Mouse (Mus musculus) liver, embryonic 15.5 days (tissue): Measurements from ENCODE around the gene Tmem245. TPM values are rescaled to one million over a fixed set of nuclear protein-coding genes. Genes with fewer than 3 reads are reported as not detected.

ENCODE experiments used
- ATAC-seq: fragments of 200-750 bp; cut with Nextera tagmentation; 2 replicates; pipeline ENCODE4 v1.8.0; 2017; ENCODE audit warnings: moderate number of reproducible peaks, mild to moderate bottlenecking, moderate library complexity; ENCODE audit not compliant: insufficient read depth
- H3K27ac ChIP-seq: fragments of 300-500 bp; sonication (generic); replicated peaks from 2 replicates; pipeline ENCODE4 v1.5.1; 2015; ENCODE audit warnings: mild to moderate bottlenecking, inconsistent platforms
- H3K27me3 ChIP-seq: fragments of 300-500 bp; sonication (generic); 2 replicates; pipeline ENCODE4 v1.6.1; 2015; ENCODE audit warnings: mild to moderate bottlenecking, inconsistent platforms
- H3K36me3 ChIP-seq: fragments of 300-500 bp; sonication (generic); replicated peaks from 2 replicates; pipeline ENCODE4 v1.6.1; 2015; ENCODE audit warnings: moderate library complexity, mild to moderate bottlenecking, inconsistent platforms
- H3K4me1 ChIP-seq: fragments of 300-500 bp; sonication (generic); replicated peaks from 2 replicates; pipeline ENCODE4 v1.6.1; 2015; ENCODE audit warnings: inconsistent platforms
- H3K4me2 ChIP-seq: fragments of 300-500 bp; sonication (generic); 2 replicates; pipeline ENCODE4 v1.6.1; 2015; ENCODE audit warnings: moderate library complexity, mild to moderate bottlenecking, inconsistent platforms
- H3K4me3 ChIP-seq: fragments of 300-500 bp; sonication (generic); replicated peaks from 2 replicates; pipeline ENCODE4 v1.5.1; 2015; ENCODE audit warnings: mild to moderate bottlenecking, inconsistent platforms
- H3K9ac ChIP-seq: fragments of 300-500 bp; sonication (generic); 2 replicates; pipeline ENCODE4 v1.6.1; 2015; ENCODE audit warnings: moderate library complexity, mild to moderate bottlenecking, inconsistent platforms
- H3K9me3 ChIP-seq: fragments of 300-500 bp; sonication (generic); replicated peaks from 2 replicates; pipeline ENCODE4 v1.6.1; 2016; ENCODE audit warnings: inconsistent platforms
- WGBS: fragments of 180-500 bp; shearing (Covaris S2); methylation state at CpG from one replicate; pipeline ENCODE4 v1.1.7; 2015; ENCODE audit warnings: mixed read lengths; ENCODE audit not compliant: insufficient replicate concordance; 5-methylcytosine and 5-hydroxymethylcytosine counted together
- polyA plus RNA-seq: library from polyadenylated mRNA; unstranded; fragments of >200 nt; fragmentation: Nextera tagmentation; extraction: Ambion mirVana; gene quantifications from 2 replicates; pipeline ENCODE4 v1.2.1, GENCODE M21; 2015

Gene Tmem245
- polyA plus RNA-seq, 1 experiment from 2014 or later: 3.1 TPM

GRCm38 (mm10) chr4:56926971-56927370 lies 20.3 kb downstream of the Tmem245 start:
- Histone ChIP-seq H3K27me3 (no peaks in the 10 kb centered on the region), H3K4me1 (no peaks in the 10 kb centered on the region), H3K9ac (no peak overlapping the region), H3K9me3 (no peaks in the 10 kb centered on the region), H3K27ac (no peak overlapping the region), H3K4me2 (no peak overlapping the region), H3K4me3 (no peak overlapping the region), H3K36me3 (peaks cover 45% of the 10 kb centered on the region)
- 69% methylated on average over 4 of the region's 4 CpGs for WGBS
- ATAC-seq: no peak

GRCm38 (mm10) chr4:56922229-56922628 lies 25.0 kb downstream of the Tmem245 start:
- ATAC-seq: no peak
- H3K9ac ChIP-seq: no peak overlapping the region
- H3K36me3 ChIP-seq: peaks cover 42% of the 10 kb centered on the region
- H3K4me1 ChIP-seq: no peaks in the 10 kb centered on the region
- no peak overlapping the region for H3K27ac ChIP-seq
- H3K9me3 ChIP-seq: no peaks in the 10 kb centered on the region
- H3K4me3 ChIP-seq: no peak overlapping the region
- no peaks in the 10 kb centered on the region for H3K27me3 ChIP-seq
- H3K4me2 ChIP-seq: no peak overlapping the region
- WGBS: 70% methylated on average over 11 of the region's 11 CpGs

- Histone ChIP-seq H3K36me3 (peaks cover 39% of the 10 kb centered on the region), H3K4me3 (no peak overlapping the region), H3K9ac (no peak overlapping the region), H3K27ac (no peak overlapping the region), H3K9me3 (no peaks in the 10 kb centered on the region), H3K27me3 (no peaks in the 10 kb centered on the region), H3K4me2 (no peak overlapping the region), H3K4me1 (no peaks in the 10 kb centered on the region)
- 78% methylated on average over 15 of the region's 15 CpGs for WGBS
- no peak for ATAC-seq
Observed at GRCm38 (mm10) chr4:56915732-56916325, 31.4 kb downstream of the Tmem245 start.

- no peaks in the 10 kb centered on the region for H3K27me3 ChIP-seq
- no peak overlapping the region for H3K27ac ChIP-seq
- no peak overlapping the region for H3K9ac ChIP-seq
- peaks cover 49% of the 10 kb centered on the region for H3K36me3 ChIP-seq
- no peak overlapping the region for H3K4me3 ChIP-seq
- no peaks in the 10 kb centered on the region for H3K4me1 ChIP-seq
- ATAC-seq: no peak
- H3K9me3 ChIP-seq: no peaks in the 10 kb centered on the region
- no peak overlapping the region for H3K4me2 ChIP-seq
- 76% methylated on average over 1 of the region's 1 CpGs for WGBS
Observed at GRCm38 (mm10) chr4:56914761-56915160, 32.5 kb downstream of the Tmem245 start.

- WGBS: 84% methylated on average over 6 of the region's 6 CpGs
- Histone ChIP-seq H3K4me2 (no peak overlapping the region), H3K4me1 (no peaks in the 10 kb centered on the region), H3K36me3 (peaks cover 49% of the 10 kb centered on the region), H3K4me3 (no peak overlapping the region), H3K9ac (no peak overlapping the region), H3K9me3 (no peaks in the 10 kb centered on the region), H3K27me3 (no peaks in the 10 kb centered on the region), H3K27ac (no peak overlapping the region)
- no peak for ATAC-seq
Observed at GRCm38 (mm10) chr4:56914338-56914737, 32.9 kb downstream of the Tmem245 start.

GRCm38 (mm10) chr4:56912382-56913001 lies 34.7 kb downstream of the Tmem245 start:
- WGBS: 88% methylated on average over 7 of the region's 7 CpGs
- peaks cover 53% of the 10 kb centered on the region for H3K36me3 ChIP-seq
- no peak overlapping the region for H3K4me2 ChIP-seq
- no peak overlapping the region for H3K9ac ChIP-seq
- no peaks in the 10 kb centered on the region for H3K4me1 ChIP-seq
- no peaks in the 10 kb centered on the region for H3K9me3 ChIP-seq
- H3K4me3 ChIP-seq: no peak overlapping the region
- ATAC-seq: no peak
- no peaks in the 10 kb centered on the region for H3K27me3 ChIP-seq
- no peak overlapping the region for H3K27ac ChIP-seq

GRCm38 (mm10) chr4:56909568-56909967 lies 37.7 kb downstream of the Tmem245 start:
- peaks cover 48% of the 10 kb centered on the region for H3K36me3 ChIP-seq
- H3K9ac ChIP-seq: no peak overlapping the region
- H3K4me2 ChIP-seq: no peak overlapping the region
- H3K9me3 ChIP-seq: no peaks in the 10 kb centered on the region
- no peak for ATAC-seq
- WGBS: 71% methylated on average over 3 of the region's 3 CpGs
- H3K27ac ChIP-seq: no peak overlapping the region
- H3K27me3 ChIP-seq: no peaks in the 10 kb centered on the region
- H3K4me3 ChIP-seq: no peak overlapping the region
- H3K4me1 ChIP-seq: no peaks in the 10 kb centered on the region

- no peaks in the 10 kb centered on the region for H3K27me3 ChIP-seq
- no peak overlapping the region for H3K4me3 ChIP-seq
- no peaks in the 10 kb centered on the region for H3K4me1 ChIP-seq
- H3K9me3 ChIP-seq: no peaks in the 10 kb centered on the region
- no peak overlapping the region for H3K27ac ChIP-seq
- 79% methylated on average over 5 of the region's 5 CpGs for WGBS
- peaks cover 54% of the 10 kb centered on the region for H3K36me3 ChIP-seq
- ATAC-seq: no peak
- H3K9ac ChIP-seq: no peak overlapping the region
- no peak overlapping the region for H3K4me2 ChIP-seq
Observed at GRCm38 (mm10) chr4:56907671-56908070, 39.6 kb downstream of the Tmem245 start.

GRCm38 (mm10) chr4:56906926-56907325 lies 40.3 kb downstream of the Tmem245 start:
- no peak overlapping the region for H3K9ac ChIP-seq
- peaks cover 58% of the 10 kb centered on the region for H3K36me3 ChIP-seq
- H3K4me3 ChIP-seq: no peak overlapping the region
- 80% methylated on average over 3 of the region's 3 CpGs for WGBS
- H3K4me2 ChIP-seq: no peak overlapping the region
- no peaks in the 10 kb centered on the region for H3K9me3 ChIP-seq
- no peaks in the 10 kb centered on the region for H3K27me3 ChIP-seq
- H3K4me1 ChIP-seq: no peaks in the 10 kb centered on the region
- no peak overlapping the region for H3K27ac ChIP-seq
- ATAC-seq: no peak

GRCm38 (mm10) chr4:56905507-56905906 lies 41.7 kb downstream of the Tmem245 start:
- Histone ChIP-seq H3K9ac (no peak overlapping the region), H3K4me2 (no peak overlapping the region), H3K4me3 (no peak overlapping the region), H3K27ac (no peak overlapping the region), H3K4me1 (no peaks in the 10 kb centered on the region), H3K9me3 (no peaks in the 10 kb centered on the region), H3K36me3 (peaks cover 57% of the 10 kb centered on the region), H3K27me3 (no peaks in the 10 kb centered on the region)
- 68% methylated on average over 5 of the region's 5 CpGs for WGBS
- ATAC-seq: no peak

GRCm38 (mm10) chr4:56901671-56902070 lies 45.6 kb downstream of the Tmem245 start:
- no peaks in the 10 kb centered on the region for H3K27me3 ChIP-seq
- H3K27ac ChIP-seq: no peak overlapping the region
- H3K4me3 ChIP-seq: no peak overlapping the region
- H3K9me3 ChIP-seq: no peaks in the 10 kb centered on the region
- H3K36me3 ChIP-seq: peaks cover 69% of the 10 kb centered on the region
- H3K4me1 ChIP-seq: no peaks in the 10 kb centered on the region
- 78% methylated on average over 2 of the region's 2 CpGs for WGBS
- no peak for ATAC-seq
- H3K9ac ChIP-seq: no peak overlapping the region
- H3K4me2 ChIP-seq: no peak overlapping the region

GRCm38 (mm10) chr4:56899216-56899615 lies 48.0 kb downstream of the Tmem245 start:
- H3K4me3 ChIP-seq: no peak overlapping the region
- H3K4me2 ChIP-seq: no peak overlapping the region
- H3K9me3 ChIP-seq: no peaks in the 10 kb centered on the region
- H3K36me3 ChIP-seq: peaks cover 69% of the 10 kb centered on the region
- no peaks in the 10 kb centered on the region for H3K4me1 ChIP-seq
- H3K9ac ChIP-seq: no peak overlapping the region
- no peak for ATAC-seq
- no peaks in the 10 kb centered on the region for H3K27me3 ChIP-seq
- H3K27ac ChIP-seq: no peak overlapping the region
- WGBS: 81% methylated on average over 8 of the region's 8 CpGs
